Mouse (Mus musculus): ENCODE measurements around the gene Serpine3. TPM values are rescaled to one million over a fixed set of nuclear protein-coding genes. Genes with fewer than 3 reads are reported as not detected.
"Not testable (repeated sequence)": the region's sequence is repeated elsewhere in the genome, so short reads cannot be mapped to it uniquely, and the experiment has no call there.

Gene Serpine3
- total and polyA plus RNA-seq, 3 experiments = not detected

DNA sequence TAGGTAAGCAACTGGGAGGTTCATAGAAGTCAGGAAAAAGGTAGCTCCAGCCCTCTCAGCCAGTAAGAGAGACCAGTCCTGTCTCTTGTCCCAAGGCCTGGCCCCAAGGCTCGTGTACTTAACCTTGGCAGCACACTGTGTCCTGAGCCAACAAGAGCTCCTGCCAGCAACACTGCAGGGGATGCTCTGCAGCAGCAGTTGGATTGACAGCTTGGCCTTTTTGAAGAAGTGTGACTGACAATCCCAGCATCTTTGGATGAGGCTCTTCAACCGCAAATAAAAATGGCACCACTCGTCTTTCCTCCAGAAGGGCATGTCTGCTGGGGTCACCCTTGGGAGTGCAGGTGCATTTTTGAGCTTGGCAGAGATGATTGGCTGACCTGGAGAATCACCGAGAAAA is 23.1 kb upstream of the Serpine3 start:
- H3K36me3 ChIP-seq (ENCODE audit: control insufficient read depth in 1 of 2, insufficient read depth in 2 of 2, low read length in 2 of 2) = no peaks in the 10 kb centered on the region
- H3K79me2 ChIP-seq (ENCODE audit: control insufficient read depth, insufficient read depth, low read length, poor library complexity) = no peaks in the 10 kb centered on the region
- no peak for DNase-seq (ENCODE audit: low read depth, low spot score)
- no peak overlapping the region for H3K4me3 ChIP-seq (ENCODE audit: control insufficient read depth in 1 of 2, insufficient read depth in 1 of 2, low read depth in 2 of 2, low read length in 2 of 2)
- no peaks in the 10 kb centered on the region for H3K27me3 ChIP-seq (ENCODE audit: control insufficient read depth in 1 of 2, insufficient read depth in 2 of 2, low read length in 2 of 2)
- TF ChIP-seq GABPA (IDR thresholded peaks at IDR 0.05; ENCODE audit: low read depth, low read length) = no peak
- TF ChIP-seq MXI1 (IDR thresholded peaks at IDR 0.05; ENCODE audit: low read depth, low read length) = no peak
- TF ChIP-seq ZC3H11A (IDR thresholded peaks at IDR 0.05; ENCODE audit: low read depth, low read length) = no peak
- no peak for TF ChIP-seq NELFE (IDR thresholded peaks at IDR 0.05; ENCODE audit: low read depth, low read length)
- TF ChIP-seq MYB (IDR thresholded peaks at IDR 0.05; ENCODE audit: low read depth, low read length) = no peak
- no peak for TF ChIP-seq POLR2AphosphoS5 (IDR thresholded peaks at IDR 0.05; ENCODE audit: borderline replicate concordance, low read depth, low read length)
- no peak for TF ChIP-seq MAFK (IDR thresholded peaks at IDR 0.05; ENCODE audit: borderline replicate concordance, low read depth, low read length)
- TF ChIP-seq TBP (IDR thresholded peaks at IDR 0.05; ENCODE audit: low read depth, low read length) = no peak
- no peak for TF ChIP-seq MAX (IDR thresholded peaks at IDR 0.05; ENCODE audit: low read length)
- TF ChIP-seq ZMIZ1 (IDR thresholded peaks at IDR 0.05; ENCODE audit: low read depth, low read length) = no peak
- no peak for TF ChIP-seq BHLHE40 (IDR thresholded peaks at IDR 0.05; ENCODE audit: borderline replicate concordance, low read depth, low read length)
- TF ChIP-seq ZNF384 (IDR thresholded peaks at IDR 0.05; ENCODE audit: low read depth, low read length) = no peak
- TF ChIP-seq POLR2AphosphoS2 (IDR thresholded peaks at IDR 0.05; ENCODE audit: low read length) = no peak
- TF ChIP-seq CTCF (IDR thresholded peaks at IDR 0.05 in 2 of 3, conservative IDR thresholded peaks at IDR 0.05 in 1 of 3; ENCODE audit: control insufficient read depth in 1 of 3, insufficient read depth in 1 of 3, low read depth in 2 of 3, low read length in 3 of 3, poor library complexity in 1 of 3, severe bottlenecking in 1 of 3) = no peak
- no peak for TF ChIP-seq EP300 (IDR thresholded peaks at IDR 0.05; ENCODE audit: low read depth in 1 of 2, low read length in 2 of 2)
- no peak for TF ChIP-seq TAL1 (IDR thresholded peaks at IDR 0.05; ENCODE audit: low read length)
- H3K9ac ChIP-seq (ENCODE audit: control insufficient read depth, low read depth, low read length, poor library complexity, severe bottlenecking) = no peak overlapping the region
- no peaks in the 10 kb centered on the region for H3K9me3 ChIP-seq (replicated peaks; ENCODE audit: insufficient read depth, low read length)
- no peaks in the 10 kb centered on the region for H3K4me1 ChIP-seq (ENCODE audit: control insufficient read depth in 1 of 2, insufficient read depth in 2 of 2, low read length in 2 of 2)
- H3K27ac ChIP-seq (ENCODE audit: control insufficient read depth, low read depth, low read length) = no peak overlapping the region

DNA sequence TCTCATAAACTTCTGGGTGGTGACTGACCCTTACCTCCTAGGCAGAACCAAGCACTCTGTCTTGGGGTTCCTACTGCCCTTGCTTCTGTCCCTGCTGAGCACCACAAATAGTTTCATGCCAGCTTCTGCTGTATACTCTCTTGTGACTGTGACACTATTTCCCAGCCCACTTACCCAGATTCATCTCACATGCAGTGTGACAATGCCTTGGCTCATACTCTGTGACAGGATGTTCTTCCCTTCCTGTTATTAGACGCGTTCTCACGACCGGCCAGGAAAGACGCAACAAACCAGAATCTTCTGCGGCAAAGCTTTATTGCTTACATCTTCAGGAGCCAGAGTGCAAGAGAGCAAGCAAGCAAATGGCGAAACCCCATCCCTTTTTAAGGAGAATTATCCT is 21.1 kb upstream of the Serpine3 start:
- not testable (repeated sequence) for H3K79me2 ChIP-seq (ENCODE audit: control insufficient read depth, insufficient read depth, low read length, poor library complexity); H3K27me3 ChIP-seq (ENCODE audit: control insufficient read depth in 1 of 2, insufficient read depth in 2 of 2, low read length in 2 of 2); H3K9me3 ChIP-seq (replicated peaks; ENCODE audit: insufficient read depth, low read length); H3K27ac ChIP-seq (ENCODE audit: control insufficient read depth, low read depth, low read length); DNase-seq (ENCODE audit: low read depth, low spot score); H3K4me1 ChIP-seq (ENCODE audit: control insufficient read depth in 1 of 2, insufficient read depth in 2 of 2, low read length in 2 of 2); H3K4me3 ChIP-seq (ENCODE audit: control insufficient read depth in 1 of 2, insufficient read depth in 1 of 2, low read depth in 2 of 2, low read length in 2 of 2); H3K36me3 ChIP-seq (ENCODE audit: control insufficient read depth in 1 of 2, insufficient read depth in 2 of 2, low read length in 2 of 2); H3K9ac ChIP-seq (ENCODE audit: control insufficient read depth, low read depth, low read length, poor library complexity, severe bottlenecking)

DNA sequence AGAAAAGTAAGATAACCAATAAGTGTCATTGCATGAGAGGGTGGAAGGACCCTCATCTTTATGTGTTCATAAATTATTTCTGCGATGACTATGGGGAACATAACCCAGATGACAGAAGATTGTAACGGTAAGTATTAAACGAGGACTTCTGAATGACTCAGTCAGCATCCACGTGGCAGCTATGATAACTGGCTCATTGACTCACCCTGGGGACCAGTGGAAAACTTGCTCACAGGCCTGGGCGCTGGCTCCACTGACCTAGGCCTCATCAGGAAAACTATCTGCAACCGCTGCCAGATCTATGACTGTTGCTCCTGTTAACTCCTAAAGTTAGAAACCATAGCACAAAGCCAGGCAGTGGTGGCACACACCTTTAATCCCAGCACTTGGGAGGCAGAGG is 15.1 kb upstream of the Serpine3 start:
- Histone ChIP-seq H3K36me3 (ENCODE audit: control insufficient read depth in 1 of 2, insufficient read depth in 2 of 2, low read length in 2 of 2) (no peaks in the 10 kb centered on the region), H3K4me1 (ENCODE audit: control insufficient read depth in 1 of 2, insufficient read depth in 2 of 2, low read length in 2 of 2) (no peaks in the 10 kb centered on the region), H3K79me2 (ENCODE audit: control insufficient read depth, insufficient read depth, low read length, poor library complexity) (no peaks in the 10 kb centered on the region), H3K27ac (ENCODE audit: control insufficient read depth, low read depth, low read length) (no peak overlapping the region), H3K9me3 (replicated peaks; ENCODE audit: insufficient read depth, low read length) (no peaks in the 10 kb centered on the region), H3K9ac (ENCODE audit: control insufficient read depth, low read depth, low read length, poor library complexity, severe bottlenecking) (no peak overlapping the region), H3K4me3 (ENCODE audit: control insufficient read depth in 1 of 2, insufficient read depth in 1 of 2, low read depth in 2 of 2, low read length in 2 of 2) (no peak overlapping the region), H3K27me3 (ENCODE audit: control insufficient read depth in 1 of 2, insufficient read depth in 2 of 2, low read length in 2 of 2) (no peaks in the 10 kb centered on the region; a peak in 1 of 4 replicates)
- no peak for TF ChIP-seq BHLHE40 (IDR thresholded peaks at IDR 0.05; ENCODE audit: borderline replicate concordance, low read depth, low read length)
- TF ChIP-seq SMC3 (IDR thresholded peaks at IDR 0.05; ENCODE audit: low read depth, low read length) = no peak
- TF ChIP-seq NELFE (IDR thresholded peaks at IDR 0.05; ENCODE audit: low read depth, low read length) = no peak
- no peak for TF ChIP-seq CTCF (IDR thresholded peaks at IDR 0.05 in 2 of 3, conservative IDR thresholded peaks at IDR 0.05 in 1 of 3; ENCODE audit: control insufficient read depth in 1 of 3, insufficient read depth in 1 of 3, low read depth in 2 of 3, low read length in 3 of 3, poor library complexity in 1 of 3, severe bottlenecking in 1 of 3)
- no peak for TF ChIP-seq ETS1 (IDR thresholded peaks at IDR 0.05; ENCODE audit: low read depth, low read length)
- no peak for TF ChIP-seq EP300 (IDR thresholded peaks at IDR 0.05; ENCODE audit: low read depth in 1 of 2, low read length in 2 of 2)
- TF ChIP-seq GATA1 (IDR thresholded peaks at IDR 0.05; ENCODE audit: low read depth, low read length) = no peak
- no peak for TF ChIP-seq TCF12 (IDR thresholded peaks at IDR 0.05; ENCODE audit: low read depth, low read length)
- no peak for TF ChIP-seq TAL1 (IDR thresholded peaks at IDR 0.05; ENCODE audit: low read length)
- no peak for TF ChIP-seq SIN3A (IDR thresholded peaks at IDR 0.05; ENCODE audit: low read length)
- no peak for TF ChIP-seq ZMIZ1 (IDR thresholded peaks at IDR 0.05; ENCODE audit: low read depth, low read length)
- TF ChIP-seq ZC3H11A (IDR thresholded peaks at IDR 0.05; ENCODE audit: low read depth, low read length) = no peak
- TF ChIP-seq POLR2AphosphoS2 (IDR thresholded peaks at IDR 0.05; ENCODE audit: low read length) = no peak
- TF ChIP-seq MYB (IDR thresholded peaks at IDR 0.05; ENCODE audit: low read depth, low read length) = no peak
- no peak for TF ChIP-seq MEF2A (IDR thresholded peaks at IDR 0.05; ENCODE audit: extremely low read depth, insufficient replicate concordance, low read depth, low read length, poor library complexity, severe bottlenecking)
- no peak for TF ChIP-seq JUND (IDR thresholded peaks at IDR 0.05; ENCODE audit: low read depth, low read length)
- no peak for DNase-seq (ENCODE audit: low read depth, low spot score)
